Mouse (Mus musculus) testis, adult 2 months (tissue): ENCODE results near the gene Faf2.

Experiments used
- CTCF ChIP-seq: fragments of 200-500 bp; IDR thresholded peaks from 2 replicates; pipeline ENCODE4 v1.5.1; 2012; ENCODE audit warnings: low read depth, mild to moderate bottlenecking, inconsistent platforms, low read length, moderate library complexity; ENCODE audit not compliant: control insufficient read depth, insufficient read depth, insufficient replicate concordance
- POLR2A ChIP-seq: fragments of 200-500 bp; IDR thresholded peaks from 2 replicates; pipeline ENCODE4 v1.6.1; 2012; ENCODE audit warnings: low read depth, mild to moderate bottlenecking, inconsistent platforms, low read length, moderate library complexity; ENCODE audit not compliant: control insufficient read depth

DNA sequence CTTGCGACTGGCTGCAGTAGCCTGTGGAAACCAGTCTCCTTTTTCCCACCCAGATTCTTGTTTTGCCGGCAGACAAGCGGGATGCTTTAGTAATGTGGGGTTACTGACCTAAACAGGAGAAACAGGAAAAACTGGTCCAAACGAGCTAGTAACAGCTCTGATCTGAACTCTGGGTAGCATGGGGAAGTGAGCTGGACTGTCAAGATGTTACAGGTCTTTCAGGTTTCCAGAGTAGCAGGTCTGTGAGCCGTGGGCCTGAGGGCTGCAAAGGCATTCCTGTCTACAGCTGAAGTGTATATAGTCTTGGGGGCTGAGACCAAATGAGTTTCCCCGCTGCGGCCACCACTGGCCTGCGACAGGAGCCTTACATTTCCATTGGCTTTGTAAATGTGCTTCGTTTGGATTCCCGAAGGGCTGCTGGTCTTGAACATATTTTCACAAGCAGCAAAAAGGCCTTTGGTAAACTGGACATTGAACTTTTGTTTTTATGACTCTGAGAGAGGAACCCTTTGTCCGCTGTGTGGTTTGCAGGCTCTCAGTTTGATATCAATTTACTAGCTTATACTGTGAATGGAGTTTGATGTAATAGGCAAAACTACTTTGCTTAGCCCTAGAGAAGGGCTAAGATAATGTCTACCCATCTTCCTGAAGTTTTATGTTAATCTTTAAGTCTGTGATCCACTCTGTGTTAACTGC is 54.5 kb downstream of the Faf2 start:
- no peak for TF ChIP-seq CTCF
- TF ChIP-seq POLR2A: no peak
